Mouse (Mus musculus): ENCODE data around the gene Dgki. TPM values are rescaled to one million over a fixed set of nuclear protein-coding genes. Genes with fewer than 3 reads are reported as not detected.

Dgki gene
- polyA plus RNA-seq, 1 experiment from 2014 or later, result 1.1 TPM

DNA sequence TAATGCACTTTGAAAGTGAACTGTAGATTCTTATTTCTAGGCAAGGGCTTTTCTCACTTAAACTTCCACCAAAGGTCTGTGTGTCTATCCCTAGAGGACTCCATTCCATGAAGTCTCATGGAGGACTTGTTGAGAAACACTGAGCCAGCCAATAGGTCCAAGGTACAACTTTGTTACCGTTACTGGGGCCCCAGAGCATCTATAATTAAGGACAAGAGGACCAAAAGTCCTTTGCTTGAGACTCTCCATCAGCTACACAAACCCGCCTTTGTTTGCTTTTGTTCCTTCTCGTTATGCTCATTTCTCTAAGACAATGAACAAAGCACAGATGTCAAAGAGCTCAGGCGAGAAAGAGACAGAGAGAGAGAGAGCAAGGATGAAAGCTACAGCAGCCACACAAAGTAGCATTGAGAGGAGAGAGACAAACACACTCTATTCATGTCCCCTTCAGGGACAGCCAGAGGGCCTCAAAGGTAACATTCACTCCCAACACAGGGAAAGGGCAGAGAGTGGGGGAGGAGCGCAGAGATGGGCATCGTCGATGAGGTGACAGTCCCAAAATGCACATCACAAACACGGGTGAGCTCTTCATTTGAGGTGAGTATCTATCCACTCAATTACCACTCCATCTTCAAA is 396.7 kb downstream of the Dgki start:
- Histone ChIP-seq H3K9ac (no peak overlapping the region), H3K27me3 (no peaks in the 10 kb centered on the region), H3K4me2 (no peak overlapping the region), H3K9me3 (no peaks in the 10 kb centered on the region), H3K4me3 (no peak overlapping the region), H3K36me3 (no peaks in the 10 kb centered on the region), H3K4me1 (peaks cover 8% of the 10 kb centered on the region), H3K27ac (no peak overlapping the region)
- no peak for ATAC-seq (ENCODE audit: insufficient number of reproducible peaks, insufficient read depth, low FRiP score, low TSS enrichment, low read depth)
- 18% methylated on average over 8 of the region's 8 CpGs for WGBS

DNA sequence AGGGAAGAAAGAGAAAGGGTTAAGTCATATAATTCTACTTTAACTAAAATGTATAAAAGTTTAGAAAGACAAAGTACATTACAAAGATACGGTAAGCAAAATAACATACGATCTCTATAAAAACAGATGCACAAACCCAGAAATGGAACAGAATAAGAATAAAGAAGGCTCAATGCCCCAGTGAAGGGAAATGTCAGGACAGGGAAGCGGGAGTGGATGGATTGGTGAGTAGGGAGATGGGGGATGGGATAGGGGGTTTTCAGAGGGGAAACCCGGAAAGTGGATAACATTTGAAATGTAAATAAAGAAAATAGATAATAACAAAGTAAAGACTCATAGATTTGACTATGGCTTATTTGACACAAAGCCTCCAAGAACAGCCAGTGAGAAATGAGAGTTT is 400.1 kb downstream of the Dgki start:
- H3K4me3 ChIP-seq, result no peak overlapping the region
- H3K4me2 ChIP-seq, result no peak overlapping the region
- no peaks in the 10 kb centered on the region for H3K27me3 ChIP-seq
- WGBS, result 75% methylated on average over 4 of the region's 4 CpGs
- no peak overlapping the region for H3K9ac ChIP-seq
- H3K27ac ChIP-seq, result no peak overlapping the region
- no peaks in the 10 kb centered on the region for H3K9me3 ChIP-seq
- H3K36me3 ChIP-seq, result no peaks in the 10 kb centered on the region
- ATAC-seq (ENCODE audit: insufficient number of reproducible peaks, insufficient read depth, low FRiP score, low TSS enrichment, low read depth), result no peak
- peaks cover 23% of the 10 kb centered on the region for H3K4me1 ChIP-seq

DNA sequence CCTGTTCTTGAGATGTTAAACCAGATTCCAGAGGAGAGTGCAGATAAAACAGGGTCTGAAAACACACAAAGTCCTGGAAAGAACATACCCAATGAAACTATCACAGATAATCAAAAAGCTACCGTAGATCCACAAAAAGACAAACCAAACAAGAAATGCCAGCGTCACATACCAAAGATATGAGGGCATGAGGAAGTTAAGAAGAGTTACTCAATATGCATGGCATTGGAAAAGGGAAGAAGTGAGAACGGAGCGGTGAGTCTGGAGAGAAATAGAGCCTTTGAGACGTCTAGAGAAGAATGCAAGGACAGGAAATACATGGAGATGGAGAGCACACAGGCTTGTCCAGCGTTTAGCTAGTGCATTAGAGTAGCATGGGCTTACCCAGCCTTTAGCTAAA is 401.6 kb downstream of the Dgki start:
- Histone ChIP-seq H3K4me1 (peaks cover 21% of the 10 kb centered on the region), H3K4me3 (no peak overlapping the region), H3K27ac (peak overlapping the region; percentile 62; the same call in 1 of the 2 replicates), H3K36me3 (no peaks in the 10 kb centered on the region), H3K27me3 (no peaks in the 10 kb centered on the region), H3K9me3 (no peaks in the 10 kb centered on the region), H3K4me2 (no peak overlapping the region), H3K9ac (no peak overlapping the region)
- WGBS, result 50% methylated on average over 6 of the region's 6 CpGs
- ATAC-seq (ENCODE audit: insufficient number of reproducible peaks, insufficient read depth, low FRiP score, low TSS enrichment, low read depth), result no peak

DNA sequence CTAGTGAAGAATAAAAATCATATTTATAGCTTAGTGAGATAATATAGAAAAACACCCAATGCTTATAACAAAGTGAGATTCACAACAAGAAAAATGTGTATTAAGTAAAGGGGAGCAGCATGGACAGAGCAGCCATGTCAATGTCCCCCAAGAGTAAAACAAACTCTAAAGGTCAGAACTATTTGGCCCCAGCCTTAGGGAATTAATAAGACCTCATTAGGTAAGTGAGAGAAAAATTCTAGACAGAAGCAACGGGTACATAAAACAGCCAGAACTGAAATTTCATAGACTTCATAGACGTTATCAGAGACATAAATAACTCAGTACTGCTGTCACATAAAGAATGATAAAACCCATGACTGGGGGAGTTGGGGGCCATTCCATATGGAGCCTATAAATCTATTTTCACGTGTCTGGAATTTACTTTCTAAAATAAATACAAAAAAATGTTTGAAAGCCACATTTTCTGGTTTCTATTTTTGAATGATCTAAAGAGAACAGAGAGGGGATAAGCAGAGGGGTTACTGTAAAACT is 402.3 kb downstream of the Dgki start:
- H3K4me3 ChIP-seq, result no peak overlapping the region
- no peak for ATAC-seq (ENCODE audit: insufficient number of reproducible peaks, insufficient read depth, low FRiP score, low TSS enrichment, low read depth)
- 29% methylated on average over 3 of the region's 3 CpGs for WGBS

DNA sequence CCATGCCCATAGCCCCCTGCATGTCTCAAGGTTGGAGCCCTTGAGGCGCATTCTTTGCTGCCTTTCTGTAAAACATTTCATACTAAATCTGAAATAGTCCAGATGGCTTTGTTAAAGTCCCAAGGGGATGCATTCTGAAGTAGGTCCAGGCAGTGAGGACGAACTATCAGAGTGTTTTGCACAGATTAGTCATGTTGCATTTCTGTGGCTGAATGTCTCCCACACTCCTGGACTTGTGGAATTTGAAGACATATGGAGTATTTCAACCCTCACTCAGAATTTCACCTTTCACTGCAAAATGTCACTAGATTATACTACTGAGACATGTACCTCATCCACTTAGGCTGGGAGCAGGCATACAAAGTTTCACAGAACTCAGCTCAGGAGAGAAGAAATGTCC is 403.3 kb downstream of the Dgki start:
- no peak overlapping the region for H3K4me3 ChIP-seq
- no peak for ATAC-seq (ENCODE audit: insufficient number of reproducible peaks, insufficient read depth, low FRiP score, low TSS enrichment, low read depth)

More for the DNA sequence above, 402.3 kb downstream of the Dgki start:
- Histone ChIP-seq H3K27ac (no peak overlapping the region), H3K4me1 (peaks cover 18% of the 10 kb centered on the region), H3K9me3 (no peaks in the 10 kb centered on the region), H3K36me3 (no peaks in the 10 kb centered on the region), H3K9ac (no peak overlapping the region), H3K4me2 (no peak overlapping the region), H3K27me3 (no peaks in the 10 kb centered on the region)

DNA sequence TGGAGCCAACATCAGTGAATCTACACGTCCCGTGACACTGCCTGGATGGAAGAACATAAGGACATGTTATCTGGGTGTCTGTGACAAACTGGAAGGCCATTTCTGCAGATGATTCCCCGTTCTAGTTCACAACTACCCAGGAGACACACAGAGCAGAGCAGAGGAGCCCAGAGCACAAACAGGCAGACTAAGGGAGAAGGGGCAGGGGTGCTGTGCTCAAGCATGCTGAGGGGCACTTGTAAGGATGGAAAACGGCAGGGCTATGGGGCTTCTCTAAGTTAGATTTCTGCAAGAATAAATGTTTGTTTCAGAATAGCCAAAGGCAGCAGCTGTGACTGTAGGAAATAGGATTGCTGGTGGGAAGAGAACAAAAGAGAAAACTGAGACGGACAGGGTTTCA is 408.2 kb downstream of the Dgki start:
- Histone ChIP-seq H3K4me1 (peaks cover 20% of the 10 kb centered on the region), H3K4me3 (no peak overlapping the region), H3K27me3 (no peaks in the 10 kb centered on the region), H3K27ac (no peak overlapping the region), H3K9me3 (no peaks in the 10 kb centered on the region), H3K36me3 (no peaks in the 10 kb centered on the region), H3K9ac (no peak overlapping the region), H3K4me2 (no peak overlapping the region)
- 72% methylated on average over 5 of the region's 5 CpGs for WGBS
- no peak for ATAC-seq (ENCODE audit: insufficient number of reproducible peaks, insufficient read depth, low FRiP score, low TSS enrichment, low read depth)

More for the DNA sequence above, 403.3 kb downstream of the Dgki start:
- 41% methylated on average over 2 of the region's 2 CpGs for WGBS
- Histone ChIP-seq H3K4me1 (peaks cover 21% of the 10 kb centered on the region), H3K4me2 (no peak overlapping the region), H3K27ac (0 out of 2 replicates have a peak overlapping the region, but pooled peaks have one; percentile 18), H3K27me3 (no peaks in the 10 kb centered on the region), H3K36me3 (no peaks in the 10 kb centered on the region), H3K9ac (no peak overlapping the region), H3K9me3 (no peaks in the 10 kb centered on the region)

DNA sequence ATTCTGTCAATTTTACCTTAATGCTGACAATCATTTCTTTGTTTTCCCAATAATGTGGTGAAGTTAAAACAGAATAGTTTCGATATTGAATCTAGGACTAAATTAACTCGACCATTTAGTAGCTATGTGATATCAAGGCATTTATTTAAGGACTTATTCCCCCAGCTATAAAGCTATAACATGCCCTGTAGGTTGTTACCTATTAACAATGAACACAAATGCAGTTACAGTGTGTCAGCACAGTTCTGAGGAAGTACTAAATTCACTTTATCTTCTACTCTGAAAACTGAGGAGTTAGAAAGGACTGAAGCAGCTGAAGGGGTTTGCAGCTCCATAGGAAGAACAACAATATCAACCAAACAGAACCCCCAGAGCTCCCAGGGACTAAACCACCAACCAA is 409.2 kb downstream of the Dgki start:
- no peak for ATAC-seq (ENCODE audit: insufficient number of reproducible peaks, insufficient read depth, low FRiP score, low TSS enrichment, low read depth)
- H3K4me2 ChIP-seq, result no peak overlapping the region
- no peaks in the 10 kb centered on the region for H3K27me3 ChIP-seq
- peaks cover 12% of the 10 kb centered on the region for H3K4me1 ChIP-seq
- H3K4me3 ChIP-seq, result no peak overlapping the region
- H3K9ac ChIP-seq, result no peak overlapping the region
- H3K36me3 ChIP-seq, result no peaks in the 10 kb centered on the region
- WGBS, result 44% methylated on average over 2 of the region's 2 CpGs
- H3K27ac ChIP-seq, result 0 out of 2 replicates have a peak overlapping the region, but pooled peaks have one; percentile 28
- no peaks in the 10 kb centered on the region for H3K9me3 ChIP-seq

DNA sequence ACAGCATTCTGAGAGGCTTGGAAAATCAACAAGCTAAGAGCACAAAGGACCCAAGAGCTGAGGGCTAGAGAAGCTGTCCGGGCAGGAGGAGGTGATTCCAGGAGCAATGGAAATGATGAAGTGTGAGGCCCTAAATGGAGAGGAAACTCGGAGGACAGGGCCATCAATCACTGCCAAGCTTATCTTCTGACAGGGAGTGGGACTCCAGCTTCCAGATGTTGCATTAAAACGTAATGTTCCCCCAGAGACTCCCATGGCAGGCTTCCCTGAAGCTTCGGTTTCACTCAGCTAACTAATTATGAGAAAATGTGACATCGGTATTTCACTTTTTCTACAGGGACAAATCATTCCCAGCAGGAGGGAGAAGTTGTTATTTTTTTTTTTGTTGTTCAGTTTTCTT is 409.7 kb downstream of the Dgki start:
- no peaks in the 10 kb centered on the region for H3K9me3 ChIP-seq
- H3K36me3 ChIP-seq, result no peaks in the 10 kb centered on the region
- no peak overlapping the region for H3K4me2 ChIP-seq
- WGBS, result 5% methylated on average over 5 of the region's 5 CpGs
- H3K4me3 ChIP-seq, result no peak overlapping the region
- no peak for ATAC-seq (ENCODE audit: insufficient number of reproducible peaks, insufficient read depth, low FRiP score, low TSS enrichment, low read depth)
- H3K4me1 ChIP-seq, result peaks cover 12% of the 10 kb centered on the region
- H3K27me3 ChIP-seq, result no peaks in the 10 kb centered on the region
- H3K27ac ChIP-seq, result peak overlapping the region; percentile 39; the same call in 1 of the 2 replicates
- H3K9ac ChIP-seq, result no peak overlapping the region

DNA sequence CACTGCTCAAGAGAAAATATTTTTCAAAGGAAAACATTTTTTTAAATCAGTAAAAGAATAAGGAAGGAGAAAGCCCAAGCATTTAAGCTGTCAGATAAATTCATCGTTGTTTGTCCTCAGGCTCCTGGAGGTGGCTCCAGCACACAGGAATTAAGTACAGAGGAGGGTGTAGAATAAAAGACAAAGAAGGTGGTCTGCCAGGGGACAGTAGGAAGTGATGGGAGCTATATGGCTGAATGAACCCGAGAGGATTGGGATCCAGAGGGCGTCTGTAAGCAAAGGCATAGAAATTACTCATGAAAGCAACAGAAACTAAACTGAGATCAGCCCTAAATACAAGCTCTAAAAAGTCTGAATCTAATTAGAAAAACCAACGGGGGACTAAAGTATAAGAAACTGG is 418.7 kb downstream of the Dgki start:
- no peak for ATAC-seq (ENCODE audit: insufficient number of reproducible peaks, insufficient read depth, low FRiP score, low TSS enrichment, low read depth)
- peaks cover 26% of the 10 kb centered on the region for H3K4me1 ChIP-seq
- no peaks in the 10 kb centered on the region for H3K36me3 ChIP-seq
- no peaks in the 10 kb centered on the region for H3K9me3 ChIP-seq
- H3K27ac ChIP-seq, result peak overlapping the region; percentile 73
- peak overlapping the region; percentile 26 for H3K4me2 ChIP-seq
- WGBS, result 9% methylated on average over 4 of the region's 4 CpGs
- no peak overlapping the region for H3K9ac ChIP-seq
- no peaks in the 10 kb centered on the region for H3K27me3 ChIP-seq
- H3K4me3 ChIP-seq, result no peak overlapping the region

DNA sequence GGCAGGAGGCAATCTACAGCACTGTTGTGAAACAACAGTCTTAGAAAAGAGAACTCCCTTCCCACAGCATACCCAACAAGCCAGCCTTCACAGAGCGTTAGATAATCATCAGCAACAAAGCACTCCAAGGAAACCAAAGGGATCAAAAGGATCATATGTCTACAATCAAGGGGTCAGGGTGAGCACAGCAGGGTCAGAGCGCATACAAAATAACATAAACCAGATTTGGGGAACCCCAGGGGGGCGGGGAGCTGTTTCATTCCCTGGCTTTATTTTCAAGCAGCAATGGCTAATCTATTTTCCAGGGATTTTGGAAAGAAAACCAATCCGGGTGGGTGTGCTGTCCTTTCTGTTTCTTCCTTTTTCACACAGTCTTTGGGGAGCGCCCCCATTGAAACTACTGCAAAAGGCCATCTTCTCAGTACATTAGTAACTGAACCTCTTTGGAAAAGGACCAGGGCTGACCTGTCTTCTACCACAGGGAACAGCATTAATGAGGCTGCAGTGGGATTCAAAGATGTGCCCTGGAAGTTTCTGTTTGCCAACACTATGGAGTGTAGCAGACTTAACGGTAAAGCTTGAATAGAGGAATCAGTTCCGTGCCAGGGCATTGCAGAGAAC is 419.2 kb downstream of the Dgki start:
- H3K9ac ChIP-seq, result no peak overlapping the region
- H3K27ac ChIP-seq, result peak overlapping the region; percentile 73
- H3K4me2 ChIP-seq, result peak overlapping the region; percentile 26
- no peaks in the 10 kb centered on the region for H3K9me3 ChIP-seq
- ATAC-seq (ENCODE audit: insufficient number of reproducible peaks, insufficient read depth, low FRiP score, low TSS enrichment, low read depth), result no peak
- H3K4me1 ChIP-seq, result peaks cover 28% of the 10 kb centered on the region
- H3K36me3 ChIP-seq, result no peaks in the 10 kb centered on the region
- no peak overlapping the region for H3K4me3 ChIP-seq
- H3K27me3 ChIP-seq, result no peaks in the 10 kb centered on the region
- 11% methylated on average over 7 of the region's 7 CpGs for WGBS

DNA sequence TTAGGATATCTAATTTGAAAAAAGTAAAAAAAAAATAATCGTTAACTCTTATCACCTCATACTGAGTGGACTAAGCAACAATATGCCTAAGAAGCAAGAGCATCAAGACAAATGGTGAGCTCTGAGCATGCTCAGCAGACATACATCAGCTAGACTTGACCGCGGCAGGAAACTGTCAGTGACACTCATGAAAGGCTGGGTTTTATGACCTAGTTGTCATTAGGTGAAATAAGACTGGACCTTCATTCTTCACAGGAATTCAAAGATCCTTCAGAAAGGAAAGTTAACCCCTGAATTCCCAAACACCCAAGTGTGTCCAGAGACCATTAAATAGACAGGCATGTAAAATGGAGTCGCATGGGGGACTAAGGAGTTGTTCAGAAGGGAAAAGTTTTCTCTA is 422.6 kb downstream of the Dgki start:
- 81% methylated on average over 4 of the region's 4 CpGs for WGBS
- H3K27me3 ChIP-seq, result no peaks in the 10 kb centered on the region
- no peak overlapping the region for H3K27ac ChIP-seq
- no peak overlapping the region for H3K4me3 ChIP-seq
- peaks cover 32% of the 10 kb centered on the region for H3K4me1 ChIP-seq
- no peak overlapping the region for H3K9ac ChIP-seq
- H3K4me2 ChIP-seq, result no peak overlapping the region
- H3K9me3 ChIP-seq, result no peaks in the 10 kb centered on the region
- no peaks in the 10 kb centered on the region for H3K36me3 ChIP-seq
- no peak for ATAC-seq (ENCODE audit: insufficient number of reproducible peaks, insufficient read depth, low FRiP score, low TSS enrichment, low read depth)

DNA sequence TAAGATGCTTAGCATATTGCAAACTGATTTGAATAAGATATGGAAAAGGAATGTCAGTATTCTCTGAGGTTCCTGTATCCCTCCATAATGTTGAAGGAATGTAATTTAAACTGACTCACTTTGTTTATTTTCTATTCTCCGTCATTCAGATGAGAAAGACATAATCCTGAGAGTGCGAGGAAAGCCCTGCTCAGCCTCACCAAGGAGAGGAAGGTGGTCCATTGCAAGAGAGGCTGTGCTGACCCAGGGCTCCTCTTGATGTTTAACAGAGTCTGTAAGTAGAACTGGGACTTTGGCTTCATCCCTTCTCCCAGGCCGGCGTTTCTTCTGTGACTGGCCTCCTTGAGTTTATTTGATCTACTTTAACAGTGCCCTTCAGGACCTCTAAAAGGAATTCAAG is 423.6 kb downstream of the Dgki start:
- Histone ChIP-seq H3K4me3 (no peak overlapping the region), H3K4me1 (peaks cover 26% of the 10 kb centered on the region), H3K27ac (no peak overlapping the region), H3K27me3 (no peaks in the 10 kb centered on the region), H3K36me3 (no peaks in the 10 kb centered on the region), H3K9me3 (no peaks in the 10 kb centered on the region), H3K9ac (no peak overlapping the region), H3K4me2 (no peak overlapping the region)
- ATAC-seq (ENCODE audit: insufficient number of reproducible peaks, insufficient read depth, low FRiP score, low TSS enrichment, low read depth), result no peak
- WGBS, result 55% methylated on average over 4 of the region's 4 CpGs

All from embryonic facial prominence, embryonic 13.5 days (tissue).